Mouse (Mus musculus): Measurements from ENCODE around the gene Tsacc. TPM values are rescaled to one million over a fixed set of nuclear protein-coding genes. Genes with fewer than 3 reads are reported as not detected.
"Not testable (repeated sequence)": the region's sequence is repeated elsewhere in the genome, so short reads cannot be mapped to it uniquely, and the experiment has no call there.

Tsacc gene
- polyA plus RNA-seq, 1 experiment from 2014 or later = 10.9 TPM

DNA sequence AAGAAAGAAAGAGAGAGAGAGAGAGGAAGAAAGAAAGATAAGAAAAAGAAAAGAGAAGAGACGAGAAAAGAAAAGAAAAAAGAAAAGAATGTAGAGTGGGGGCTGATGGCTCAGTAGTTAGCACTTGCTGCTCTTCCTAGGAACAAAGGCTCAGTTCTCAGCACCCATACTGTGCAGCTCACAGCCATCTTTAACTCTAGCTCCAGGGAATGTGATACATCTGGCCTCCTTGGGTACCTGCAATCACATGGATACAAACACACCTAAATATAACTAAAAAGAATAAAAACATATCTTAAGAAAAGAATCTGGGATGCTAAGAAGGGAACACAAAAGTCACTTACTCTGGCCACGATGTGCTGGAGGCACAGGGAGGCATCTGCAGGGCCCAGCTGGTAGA, 20.7 kb downstream of the Tsacc start:
- Histone ChIP-seq H3K9ac (no peak overlapping the region), H3K9me3 (no peaks in the 10 kb centered on the region), H3K27me3 (no peaks in the 10 kb centered on the region), H3K36me3 (no peaks in the 10 kb centered on the region), H3K4me3 (no peak overlapping the region), H3K4me2 (no peak overlapping the region), H3K4me1 (replicated peaks) (no peaks in the 10 kb centered on the region), H3K27ac (no peak overlapping the region)
- ATAC-seq (ENCODE audit: low FRiP score) = no peak
- 92% methylated on average over 2 of the region's 2 CpGs for WGBS

DNA sequence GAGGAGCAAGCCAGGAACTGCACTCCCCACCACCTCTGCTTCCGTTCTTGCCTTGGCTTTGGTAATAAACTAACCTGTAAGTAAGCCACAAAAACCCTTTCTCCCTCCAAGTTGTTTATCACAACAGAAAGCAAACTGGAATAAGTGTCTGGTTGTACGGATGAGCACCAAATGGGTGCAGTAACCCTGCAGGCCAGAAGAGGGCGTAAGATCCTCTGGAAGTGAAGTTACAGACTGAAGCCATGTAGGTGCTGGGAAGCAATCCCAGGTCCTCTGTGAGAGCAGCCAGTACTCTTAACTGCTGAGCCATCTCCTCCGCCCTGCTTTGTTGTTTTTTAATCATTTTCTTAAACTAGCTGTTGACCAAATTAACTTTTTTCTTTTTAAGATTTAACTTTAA, 22.8 kb downstream of the Tsacc start:
- no peaks in the 10 kb centered on the region for H3K4me1 ChIP-seq (replicated peaks)
- H3K27ac ChIP-seq = no peak overlapping the region
- no peak for ATAC-seq (ENCODE audit: low FRiP score)
- no peak overlapping the region for H3K4me2 ChIP-seq
- 97% methylated on average over 4 of the region's 4 CpGs for WGBS
- H3K9ac ChIP-seq = no peak overlapping the region
- H3K4me3 ChIP-seq = no peak overlapping the region
- no peaks in the 10 kb centered on the region for H3K9me3 ChIP-seq
- no peaks in the 10 kb centered on the region for H3K36me3 ChIP-seq
- no peaks in the 10 kb centered on the region for H3K27me3 ChIP-seq

DNA sequence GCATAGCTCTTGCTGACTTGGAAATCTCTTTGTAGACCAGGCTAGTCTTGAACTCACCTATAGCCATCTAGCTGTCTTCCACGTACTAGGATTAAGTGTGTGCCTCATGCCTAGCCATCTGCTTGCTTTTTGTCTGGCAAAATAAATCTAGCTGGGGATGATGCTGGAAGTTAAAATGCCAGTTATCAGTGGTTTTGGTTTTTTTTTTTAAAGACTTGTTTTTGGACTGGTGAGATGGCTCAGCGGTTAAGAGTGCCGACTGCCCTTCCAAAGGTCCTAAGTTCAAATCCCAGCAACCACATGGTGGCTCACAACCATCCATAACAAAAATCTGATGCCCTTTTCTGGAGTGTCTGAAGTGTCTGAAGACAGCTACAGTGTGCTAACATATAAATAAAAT, 24.9 kb downstream of the Tsacc start:
- no peak for ATAC-seq (ENCODE audit: low FRiP score)
- Histone ChIP-seq H3K9ac (no peak overlapping the region), H3K27ac (no peak overlapping the region), H3K4me3 (no peak overlapping the region), H3K27me3 (no peaks in the 10 kb centered on the region), H3K9me3 (no peaks in the 10 kb centered on the region), H3K4me1 (replicated peaks) (no peaks in the 10 kb centered on the region), H3K36me3 (no peaks in the 10 kb centered on the region), H3K4me2 (no peak overlapping the region)
- 93% methylated on average over 3 of the region's 3 CpGs for WGBS

DNA sequence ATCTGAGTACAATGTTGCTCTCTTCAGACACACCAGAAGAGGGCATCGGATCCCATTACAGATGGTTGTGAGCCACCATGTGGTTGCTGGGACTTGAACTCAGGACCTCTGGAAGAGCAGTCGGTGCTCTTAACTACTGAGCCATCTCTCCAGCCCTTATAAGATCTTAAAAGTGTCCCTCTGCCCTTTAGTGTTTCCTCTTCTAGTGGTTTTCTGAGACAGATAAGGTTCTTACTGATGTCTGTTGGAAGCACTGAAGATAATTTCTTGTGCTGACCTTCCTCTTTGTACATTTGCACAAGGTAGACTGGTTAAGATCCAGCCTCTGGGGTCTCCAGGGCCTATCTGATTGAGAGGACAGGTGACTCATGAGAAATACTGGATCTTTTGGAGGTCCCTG, 25.5 kb downstream of the Tsacc start:
- H3K9me3 ChIP-seq; H3K4me3 ChIP-seq; H3K27ac ChIP-seq; ATAC-seq (ENCODE audit: low FRiP score); H3K9ac ChIP-seq; H3K27me3 ChIP-seq; H3K4me1 ChIP-seq (replicated peaks); H3K36me3 ChIP-seq; H3K4me2 ChIP-seq: not testable (repeated sequence)
- 96% methylated on average over 2 of the region's 2 CpGs for WGBS

DNA sequence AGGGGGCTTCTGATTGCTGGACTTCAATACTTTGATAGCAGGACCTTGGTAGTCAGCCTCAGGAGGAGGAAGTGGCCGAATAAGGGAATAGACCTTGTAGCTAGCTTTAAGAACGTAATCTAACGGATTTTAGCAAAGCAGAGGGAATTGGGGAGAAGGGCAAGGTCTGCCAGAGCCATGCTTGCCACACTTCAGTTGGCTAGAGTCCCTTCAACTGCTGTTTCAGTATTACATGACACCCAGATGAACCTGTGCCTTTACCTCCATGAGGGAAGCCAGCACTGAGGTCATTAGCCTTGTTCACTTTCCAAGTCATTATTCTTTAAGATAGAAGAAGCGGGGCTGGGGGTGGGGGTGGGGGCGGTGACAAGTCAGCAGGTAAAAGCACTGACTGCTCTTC, 27.8 kb downstream of the Tsacc start:
- 90% methylated on average over 5 of the region's 5 CpGs for WGBS
- no peak overlapping the region for H3K9ac ChIP-seq
- no peak for ATAC-seq (ENCODE audit: low FRiP score)
- H3K27ac ChIP-seq = no peak overlapping the region
- H3K9me3 ChIP-seq = no peaks in the 10 kb centered on the region
- H3K4me3 ChIP-seq = no peak overlapping the region
- H3K4me1 ChIP-seq (replicated peaks) = no peaks in the 10 kb centered on the region
- H3K36me3 ChIP-seq = no peaks in the 10 kb centered on the region
- no peak overlapping the region for H3K4me2 ChIP-seq
- no peaks in the 10 kb centered on the region for H3K27me3 ChIP-seq

DNA sequence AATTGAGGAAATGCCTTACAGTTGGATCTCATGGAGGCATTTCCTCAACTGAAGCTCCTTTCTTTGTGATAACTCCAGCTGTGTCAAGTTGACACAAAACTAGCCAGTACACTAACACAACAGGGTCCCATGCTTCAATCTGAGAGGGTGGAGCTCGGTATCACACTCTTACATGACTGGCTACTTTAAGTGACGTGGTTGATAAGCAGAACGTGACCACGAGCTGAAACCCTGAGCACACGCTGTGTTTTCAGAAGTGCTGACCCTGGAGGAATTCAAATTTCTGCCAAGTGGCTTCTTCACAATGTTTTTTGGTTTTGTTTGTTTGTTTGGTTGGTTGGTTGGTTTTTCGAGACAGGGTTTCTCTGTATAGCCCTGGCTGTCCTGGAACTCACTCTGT, 28.8 kb downstream of the Tsacc start:
- not testable (repeated sequence) for H3K9ac ChIP-seq; H3K4me1 ChIP-seq (replicated peaks); ATAC-seq (ENCODE audit: low FRiP score); H3K36me3 ChIP-seq; H3K27ac ChIP-seq; H3K9me3 ChIP-seq; H3K4me2 ChIP-seq; H3K27me3 ChIP-seq; H3K4me3 ChIP-seq
- WGBS = 90% methylated on average over 6 of the region's 6 CpGs

DNA sequence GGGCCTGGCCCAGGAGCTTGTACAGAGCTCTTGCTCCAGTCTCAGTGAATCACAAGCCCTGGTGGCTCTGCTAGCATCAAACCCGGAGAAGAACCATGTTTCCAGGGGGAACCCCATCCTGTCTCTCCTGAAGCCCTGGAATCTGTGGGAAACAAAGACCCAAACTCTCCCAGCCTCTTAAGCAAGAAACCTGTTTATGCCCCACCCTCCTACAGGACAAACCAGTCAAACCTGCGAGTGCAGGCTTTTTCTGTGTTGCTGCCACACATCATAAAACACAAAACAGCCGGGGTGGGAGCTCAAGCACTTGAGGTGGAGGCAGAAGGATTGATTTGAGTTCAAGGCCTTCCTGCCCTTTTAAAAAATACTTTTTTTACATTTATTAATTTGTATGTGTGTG, 34.5 kb downstream of the Tsacc start:
- no peak for ATAC-seq (ENCODE audit: low FRiP score)

DNA sequence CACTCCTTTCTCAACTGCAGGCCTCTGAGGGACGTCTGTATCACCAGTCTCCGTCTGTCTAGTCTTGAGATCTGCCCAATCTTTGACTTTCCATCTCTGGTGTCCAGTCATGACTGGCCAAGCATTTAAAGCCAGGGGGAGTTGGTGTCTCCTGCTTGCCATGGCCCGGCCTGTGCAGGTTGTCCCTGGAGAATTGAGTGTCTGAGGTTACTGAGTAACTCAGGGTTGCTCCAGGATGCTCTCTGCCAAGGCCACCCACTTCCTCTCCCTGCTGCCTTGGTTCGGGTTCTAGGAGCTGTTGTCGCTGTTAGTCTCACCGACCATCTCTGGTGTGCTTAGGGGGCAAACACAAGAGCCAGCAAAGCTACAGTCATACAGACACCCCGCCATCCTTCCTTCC, 40.4 kb downstream of the Tsacc start:
- Histone ChIP-seq H3K36me3 (no peaks in the 10 kb centered on the region), H3K27me3 (peaks cover 42% of the 10 kb centered on the region), H3K4me3 (no peak overlapping the region), H3K27ac (no peak overlapping the region), H3K9me3 (no peaks in the 10 kb centered on the region), H3K9ac (no peak overlapping the region), H3K4me2 (no peak overlapping the region), H3K4me1 (replicated peaks) (peaks cover 9% of the 10 kb centered on the region)
- 80% methylated on average over 7 of the region's 7 CpGs for WGBS
- ATAC-seq (ENCODE audit: low FRiP score) = no peak

More for the DNA sequence above, 34.5 kb downstream of the Tsacc start:
- Histone ChIP-seq H3K4me3 (no peak overlapping the region), H3K27me3 (no peaks in the 10 kb centered on the region), H3K27ac (no peak overlapping the region), H3K9ac (no peak overlapping the region), H3K4me1 (replicated peaks) (no peaks in the 10 kb centered on the region), H3K36me3 (no peaks in the 10 kb centered on the region), H3K9me3 (no peaks in the 10 kb centered on the region), H3K4me2 (no peak overlapping the region)
- 82% methylated on average over 3 of the region's 3 CpGs for WGBS

DNA sequence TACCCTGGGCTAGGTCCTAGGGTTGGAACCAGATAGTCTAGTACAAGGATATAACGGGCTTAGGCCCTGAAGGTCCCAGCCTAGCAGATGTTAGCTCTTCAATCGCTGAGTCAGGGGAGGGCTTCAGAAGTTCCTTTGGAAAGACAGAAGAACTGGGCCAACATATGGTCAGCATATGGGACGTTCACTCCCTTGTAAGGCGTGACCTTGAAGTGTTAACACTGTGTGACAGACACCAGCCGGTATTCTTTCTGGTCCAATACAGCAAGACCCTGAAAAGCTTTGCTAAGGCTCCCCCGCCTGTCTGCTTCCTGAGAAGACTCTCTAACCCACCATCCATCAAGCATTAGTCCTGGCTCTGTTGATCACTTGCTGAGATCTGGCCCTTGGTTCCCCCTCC, 40.8 kb downstream of the Tsacc start:
- no peaks in the 10 kb centered on the region for H3K36me3 ChIP-seq
- H3K4me1 ChIP-seq (replicated peaks) = peaks cover 9% of the 10 kb centered on the region
- H3K27me3 ChIP-seq = peaks cover 42% of the 10 kb centered on the region
- no peak overlapping the region for H3K9ac ChIP-seq
- H3K27ac ChIP-seq = no peak overlapping the region
- WGBS = 83% methylated on average over 6 of the region's 6 CpGs
- no peak overlapping the region for H3K4me2 ChIP-seq
- H3K4me3 ChIP-seq = no peak overlapping the region
- H3K9me3 ChIP-seq = no peaks in the 10 kb centered on the region
- ATAC-seq (ENCODE audit: low FRiP score) = no peak

DNA sequence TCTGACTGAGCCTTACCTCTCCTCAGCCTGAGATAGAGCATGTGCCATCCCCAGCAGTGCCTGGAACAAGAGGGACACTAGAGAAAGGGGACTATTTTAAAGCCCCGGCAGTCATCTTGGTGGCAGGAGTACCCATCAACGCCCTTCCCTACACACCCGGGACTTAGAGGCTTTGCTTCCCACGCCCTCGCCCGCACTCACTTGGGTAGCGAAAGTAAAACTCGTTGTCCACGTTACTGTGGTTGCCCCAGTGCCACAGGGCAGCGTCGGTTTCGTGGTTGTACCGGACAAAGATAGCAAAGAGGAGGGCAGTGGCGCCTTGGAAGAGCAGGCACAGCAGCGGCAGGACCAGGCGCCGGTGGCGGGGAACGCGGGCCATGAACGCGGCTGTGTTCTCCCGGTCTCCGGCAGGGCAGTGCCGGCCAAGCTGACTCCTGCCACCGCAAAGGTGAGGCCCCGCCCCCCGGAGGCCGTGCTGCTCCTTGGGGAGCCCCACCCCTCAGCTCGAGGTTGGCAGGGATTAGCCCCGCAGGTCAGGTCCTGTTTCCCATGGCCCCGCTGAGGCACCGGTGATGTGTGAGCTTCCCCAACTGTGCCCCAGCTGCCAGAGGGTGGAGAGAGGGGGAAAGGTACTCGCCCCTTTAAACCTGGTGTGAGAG, 42.4 kb downstream of the Tsacc start, which contains the start of gene Rhbg:
TSS of gene Rhbg (minus strand) at position 442 of the 659 bp plus-strand sequence.
- peaks cover 42% of the 10 kb centered on the region for H3K27me3 ChIP-seq
- no peak for ATAC-seq (ENCODE audit: low FRiP score)
- H3K4me1 ChIP-seq (replicated peaks) = peaks cover 9% of the 10 kb centered on the region
- peak within 1 kb of the TSS; percentile 36 for H3K4me3 ChIP-seq
- H3K4me2 ChIP-seq = peak within 1 kb of the TSS; percentile 65
- no peaks in the 10 kb centered on the region for H3K36me3 ChIP-seq
- no peaks in the 10 kb centered on the region for H3K9me3 ChIP-seq
- H3K9ac ChIP-seq = peak within 1 kb of the TSS; percentile 69
- WGBS = 2% methylated on average over 34 of the region's 34 CpGs
- no peak within 1 kb of the TSS for H3K27ac ChIP-seq

DNA sequence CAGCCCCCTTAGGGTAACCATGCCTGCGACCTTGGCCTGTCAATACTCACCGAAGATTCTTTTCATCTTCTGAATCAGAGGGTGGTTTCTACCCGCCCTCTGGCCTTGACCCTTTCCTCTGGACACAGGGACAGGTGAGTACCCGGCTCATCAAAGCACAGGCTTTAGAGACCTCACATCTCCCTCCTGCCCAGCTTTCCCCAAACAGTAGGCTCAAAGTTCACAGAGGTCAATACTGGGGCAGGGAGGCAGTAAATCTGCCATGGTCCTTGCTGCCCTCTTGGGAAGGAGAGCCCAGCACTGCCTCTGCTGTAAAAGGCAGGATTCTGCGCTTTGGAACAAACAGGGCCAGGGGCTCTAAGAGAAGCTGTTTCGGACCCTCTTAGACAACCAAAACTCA, 44.1 kb downstream of the Tsacc start:
- Histone ChIP-seq H3K4me2 (no peak overlapping the region), H3K27ac (no peak overlapping the region), H3K4me3 (no peak overlapping the region), H3K27me3 (peaks cover 46% of the 10 kb centered on the region), H3K4me1 (replicated peaks) (peaks cover 9% of the 10 kb centered on the region), H3K9ac (no peak overlapping the region), H3K36me3 (no peaks in the 10 kb centered on the region), H3K9me3 (no peaks in the 10 kb centered on the region)
- WGBS = 69% methylated on average over 6 of the region's 6 CpGs
- ATAC-seq (ENCODE audit: low FRiP score) = no peak

DNA sequence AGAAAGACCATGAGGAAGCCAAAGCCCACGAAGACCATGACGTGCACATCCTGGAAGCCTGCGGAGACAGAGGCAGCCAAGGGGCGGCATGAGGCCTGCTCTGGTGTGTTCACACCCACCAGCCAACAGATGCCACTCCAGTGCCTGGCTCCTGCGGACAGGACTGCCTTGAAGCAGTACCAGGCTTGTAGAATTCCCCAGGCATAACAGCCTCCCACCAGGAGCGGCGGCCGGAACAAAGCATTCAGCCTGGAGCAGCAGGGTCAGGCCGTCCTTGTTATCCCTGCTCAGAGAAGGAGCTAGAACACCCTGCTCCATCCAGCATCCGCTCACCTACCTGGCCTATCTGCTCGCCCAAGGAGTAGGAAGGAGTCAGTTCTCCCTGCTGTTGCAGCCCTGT, 48.4 kb downstream of the Tsacc start:
- no peaks in the 10 kb centered on the region for H3K36me3 ChIP-seq
- H3K9me3 ChIP-seq = no peaks in the 10 kb centered on the region
- H3K4me1 ChIP-seq (replicated peaks) = peaks cover 10% of the 10 kb centered on the region
- no peak overlapping the region for H3K4me2 ChIP-seq
- H3K27ac ChIP-seq = no peak overlapping the region
- no peak overlapping the region for H3K4me3 ChIP-seq
- H3K27me3 ChIP-seq = peaks cover 31% of the 10 kb centered on the region
- no peak for ATAC-seq (ENCODE audit: low FRiP score)
- no peak overlapping the region for H3K9ac ChIP-seq
- 69% methylated on average over 11 of the region's 11 CpGs for WGBS

DNA sequence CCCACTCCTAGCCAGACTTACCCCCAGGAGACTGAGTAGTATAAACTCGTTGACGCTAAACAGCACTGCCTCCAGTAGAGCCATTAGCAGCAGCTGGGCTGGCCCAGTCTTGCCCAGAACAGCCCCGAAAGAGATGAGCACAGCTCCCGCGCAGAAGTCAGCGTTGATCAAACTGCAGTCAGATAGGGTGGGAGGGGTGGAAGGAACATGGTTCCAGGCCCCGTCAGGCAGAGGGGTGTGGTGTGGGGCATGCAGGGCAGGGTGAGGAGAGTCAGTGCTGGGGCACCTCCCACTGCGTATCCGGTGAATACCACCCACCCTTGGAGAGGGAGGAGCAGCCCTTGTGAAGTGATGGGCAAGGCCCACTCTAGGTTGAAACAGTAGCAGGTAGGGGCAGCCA, 49.1 kb downstream of the Tsacc start:
- no peak for ATAC-seq (ENCODE audit: low FRiP score)
- no peaks in the 10 kb centered on the region for H3K9me3 ChIP-seq
- 72% methylated on average over 9 of the region's 9 CpGs for WGBS

More for the DNA sequence above, 49.1 kb downstream of the Tsacc start:
- Histone ChIP-seq H3K36me3 (no peaks in the 10 kb centered on the region), H3K9ac (no peak overlapping the region), H3K27ac (no peak overlapping the region), H3K4me2 (no peak overlapping the region), H3K4me1 (replicated peaks) (peaks cover 17% of the 10 kb centered on the region), H3K27me3 (peaks cover 23% of the 10 kb centered on the region), H3K4me3 (no peak overlapping the region)
